Mouse (Mus musculus) testis, adult 2 months (tissue): Measurements from ENCODE around the gene Memo1.

Source experiments
- CTCF ChIP-seq: fragments of 200-500 bp; IDR thresholded peaks from 2 replicates; pipeline ENCODE4 v1.5.1; 2012; ENCODE audit warnings: low read depth, mild to moderate bottlenecking, inconsistent platforms, low read length, moderate library complexity; ENCODE audit not compliant: control insufficient read depth, insufficient read depth, insufficient replicate concordance
- POLR2A ChIP-seq: fragments of 200-500 bp; IDR thresholded peaks from 2 replicates; pipeline ENCODE4 v1.6.1; 2012; ENCODE audit warnings: low read depth, mild to moderate bottlenecking, inconsistent platforms, low read length, moderate library complexity; ENCODE audit not compliant: control insufficient read depth

- TF ChIP-seq POLR2A (no peak), CTCF (no peak)
Observed at GRCm38 (mm10) chr17:74271541-74272268, 23.6 kb downstream of the Memo1 start.
